Mouse (Mus musculus) midbrain, embryonic 12.5 days (tissue): ENCODE results near the gene Olfr1413. TPM values are rescaled to one million over a fixed set of nuclear protein-coding genes. Genes with fewer than 3 reads are reported as not detected.
A peak's percentile ranks its signal among the peaks of the same experiment; 100 is the strongest.

Experiments
- ATAC-seq: fragments of 200-750 bp; cut with Nextera tagmentation; 2 replicates; pipeline ENCODE4 v1.8.0; 2017; ENCODE audit warnings: low read depth, moderate TSS enrichment, moderate library complexity; ENCODE audit not compliant: low FRiP score
- H3K27ac ChIP-seq: fragments of 300-500 bp; sonication (generic); replicated peaks from 2 replicates; pipeline ENCODE4 v1.5.1; 2016; ENCODE audit warnings: mild to moderate bottlenecking
- H3K27me3 ChIP-seq: fragments of 300-500 bp; sonication (generic); 2 replicates; pipeline ENCODE4 v1.6.1; 2016; ENCODE audit warnings: mild to moderate bottlenecking
- H3K36me3 ChIP-seq: fragments of 300-500 bp; sonication (generic); 2 replicates; pipeline ENCODE4 v1.6.1; 2016
- H3K4me1 ChIP-seq: fragments of 300-500 bp; sonication (generic); 2 replicates; pipeline ENCODE4 v1.6.1; 2016
- H3K4me2 ChIP-seq: fragments of 300-500 bp; sonication (generic); replicated peaks from 2 replicates; pipeline ENCODE4 v1.6.1; 2016; ENCODE audit warnings: mild to moderate bottlenecking, moderate library complexity
- H3K4me3 ChIP-seq: fragments of 300-500 bp; sonication (generic); 2 replicates; pipeline ENCODE4 v1.5.1; 2016; ENCODE audit warnings: mild to moderate bottlenecking
- H3K9ac ChIP-seq: fragments of 300-500 bp; sonication (generic); replicated peaks from 2 replicates; pipeline ENCODE4 v1.6.1; 2016; ENCODE audit warnings: mild to moderate bottlenecking, moderate library complexity
- H3K9me3 ChIP-seq: fragments of 300-500 bp; sonication (generic); 2 replicates; pipeline ENCODE4 v1.6.1; 2016; ENCODE audit warnings: mild to moderate bottlenecking
- WGBS: fragments of 180-500 bp; shearing (Covaris S2); methylation state at CpG from one replicate; pipeline ENCODE4 v1.1.7; 2016; 5-methylcytosine and 5-hydroxymethylcytosine counted together
- polyA plus RNA-seq: library from polyadenylated mRNA; unstranded; fragments of >200 nt; fragmentation: Nextera tagmentation; extraction: Ambion mirVana; gene quantifications from 2 replicates; pipeline ENCODE4 v1.2.1, GENCODE M21; 2016

Olfr1413 gene
- polyA plus RNA-seq, result not detected in 2 replicates

GRCm38 (mm10) chr1:92571022-92571421, at the start of gene Olfr1413:
Gene Olfr1413 (plus strand): TSS chr1:92571322.
- Histone ChIP-seq H3K9me3 (no peaks in the 10 kb centered on the region), H3K4me3 (no peak within 1 kb of the TSS), H3K27me3 (no peaks in the 10 kb centered on the region), H3K27ac (no peak within 1 kb of the TSS), H3K4me1 (no peaks in the 10 kb centered on the region), H3K9ac (no peak within 1 kb of the TSS), H3K36me3 (no peaks in the 10 kb centered on the region), H3K4me2 (no peak within 1 kb of the TSS)
- WGBS, result 81% methylated on average over 3 of the region's 3 CpGs
- no peak for ATAC-seq

GRCm38 (mm10) chr1:92521376-92521775, 49.7 kb upstream of the Olfr1413 start:
- Histone ChIP-seq H3K27ac (no peak overlapping the region), H3K36me3 (no peaks in the 10 kb centered on the region), H3K4me1 (no peaks in the 10 kb centered on the region), H3K9me3 (no peaks in the 10 kb centered on the region), H3K9ac (no peak overlapping the region), H3K4me2 (no peak overlapping the region), H3K27me3 (peaks cover 11% of the 10 kb centered on the region; the same call in 1 of the 2 replicates), H3K4me3 (no peak overlapping the region)
- ATAC-seq, result 0 out of 2 replicates have a peak, but pooled peaks have one; percentile 30
- WGBS, result 25% methylated on average over 10 of the region's 10 CpGs

DNA sequence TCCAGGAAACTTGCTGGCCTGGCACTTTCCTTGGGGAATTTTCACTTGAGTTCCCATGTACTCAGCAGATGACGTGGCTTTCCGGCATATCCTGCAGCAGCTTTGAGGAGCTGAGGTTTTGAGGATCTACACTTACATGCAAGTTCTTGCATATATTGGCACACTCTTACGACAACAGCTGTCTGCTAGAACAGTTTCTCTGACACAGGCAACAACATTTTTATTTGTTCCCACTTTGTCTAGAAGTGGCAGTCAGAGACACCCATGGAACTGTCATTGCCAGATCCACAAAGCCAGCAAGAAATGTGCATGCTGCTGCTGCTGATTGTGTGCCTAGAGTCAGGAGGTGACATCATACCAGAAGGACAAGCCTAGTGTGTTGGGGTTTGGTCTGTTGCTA, 47.4 kb upstream of the Olfr1413 start:
- 91% methylated on average over 3 of the region's 3 CpGs for WGBS
- Histone ChIP-seq H3K4me3 (no peak overlapping the region), H3K4me1 (no peaks in the 10 kb centered on the region), H3K27ac (no peak overlapping the region), H3K27me3 (peaks cover 5% of the 10 kb centered on the region; the same call in 1 of the 2 replicates), H3K36me3 (no peaks in the 10 kb centered on the region), H3K9me3 (no peaks in the 10 kb centered on the region), H3K4me2 (no peak overlapping the region), H3K9ac (no peak overlapping the region)
- ATAC-seq, result no peak

DNA sequence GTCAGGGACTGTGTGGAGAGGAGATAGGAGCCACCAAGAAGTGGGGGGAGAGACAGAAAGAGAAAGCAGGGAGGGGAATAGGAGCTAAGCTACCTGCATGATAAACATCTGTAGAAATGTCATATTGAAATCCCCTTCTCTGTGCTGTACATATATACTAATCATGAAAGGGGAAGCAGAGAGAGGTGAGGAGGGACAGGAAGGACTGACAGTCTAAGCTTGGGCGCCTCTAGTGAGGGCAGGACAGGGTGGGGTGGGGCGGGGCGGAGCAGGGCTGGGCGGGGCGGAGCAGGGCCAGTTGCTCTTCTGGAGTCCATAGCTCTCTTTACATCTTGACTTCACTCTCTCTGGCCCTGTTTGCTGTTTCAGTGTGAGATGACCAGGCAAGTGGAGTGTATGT, 34.1 kb upstream of the Olfr1413 start:
- no peak for ATAC-seq
- Histone ChIP-seq H3K4me3 (no peak overlapping the region), H3K9ac (no peak overlapping the region), H3K4me1 (no peaks in the 10 kb centered on the region), H3K27me3 (no peaks in the 10 kb centered on the region), H3K9me3 (no peaks in the 10 kb centered on the region), H3K36me3 (no peaks in the 10 kb centered on the region), H3K27ac (no peak overlapping the region), H3K4me2 (no peak overlapping the region)
- 52% methylated on average over 4 of the region's 5 CpGs for WGBS

GRCm38 (mm10) chr1:92539071-92539470, 32.1 kb upstream of the Olfr1413 start:
- WGBS, result 47% methylated on average over 2 of the region's 2 CpGs

DNA sequence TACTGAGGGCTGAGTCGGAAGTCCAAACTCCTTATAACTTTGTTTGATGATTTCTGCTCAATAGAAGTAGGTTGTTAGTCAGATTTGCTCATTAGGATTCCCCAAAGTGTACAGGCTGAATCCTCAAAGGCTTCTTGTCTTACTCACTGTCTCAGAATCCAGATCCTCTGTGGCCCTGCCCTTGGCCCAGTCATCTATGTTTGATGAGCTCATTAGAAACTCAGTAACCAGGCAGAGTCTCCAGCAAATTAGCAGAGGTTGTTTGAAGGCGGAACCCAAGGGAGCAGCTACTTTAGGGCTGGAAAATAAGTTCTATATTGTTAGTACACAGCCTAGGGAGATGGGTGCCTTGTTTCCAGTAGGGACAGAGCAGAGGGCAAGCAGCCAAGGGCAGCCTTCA, 25.2 kb upstream of the Olfr1413 start:
- ATAC-seq, result no peak
- WGBS, result 84% methylated on average over 2 of the region's 2 CpGs

More at GRCm38 (mm10) chr1:92539071-92539470, 32.1 kb upstream of the Olfr1413 start:
- no peaks in the 10 kb centered on the region for H3K36me3 ChIP-seq
- H3K27me3 ChIP-seq, result no peaks in the 10 kb centered on the region
- no peaks in the 10 kb centered on the region for H3K9me3 ChIP-seq
- no peak overlapping the region for H3K4me3 ChIP-seq
- H3K4me1 ChIP-seq, result no peaks in the 10 kb centered on the region
- ATAC-seq, result no peak
- H3K4me2 ChIP-seq, result no peak overlapping the region
- H3K27ac ChIP-seq, result no peak overlapping the region
- H3K9ac ChIP-seq, result no peak overlapping the region

GRCm38 (mm10) chr1:92585479-92585878, 14.4 kb downstream of the Olfr1413 start, which contains the start of gene Olfr1412:
Gene Olfr1412 (plus strand): TSS chr1:92585779.
- H3K9me3 ChIP-seq, result no peaks in the 10 kb centered on the region
- H3K4me1 ChIP-seq, result no peaks in the 10 kb centered on the region
- 78% methylated on average over 2 of the region's 2 CpGs for WGBS
- H3K4me3 ChIP-seq, result no peak within 1 kb of the TSS
- no peak for ATAC-seq
- H3K4me2 ChIP-seq, result no peak within 1 kb of the TSS
- H3K27me3 ChIP-seq, result no peaks in the 10 kb centered on the region
- H3K36me3 ChIP-seq, result no peaks in the 10 kb centered on the region
- H3K9ac ChIP-seq, result no peak within 1 kb of the TSS
- H3K27ac ChIP-seq, result no peak within 1 kb of the TSS

More for the DNA sequence above, 25.2 kb upstream of the Olfr1413 start:
- Histone ChIP-seq H3K4me1 (no peaks in the 10 kb centered on the region), H3K36me3 (no peaks in the 10 kb centered on the region), H3K27me3 (no peaks in the 10 kb centered on the region), H3K4me2 (no peak overlapping the region), H3K9ac (no peak overlapping the region), H3K27ac (no peak overlapping the region), H3K9me3 (no peaks in the 10 kb centered on the region), H3K4me3 (no peak overlapping the region)

DNA sequence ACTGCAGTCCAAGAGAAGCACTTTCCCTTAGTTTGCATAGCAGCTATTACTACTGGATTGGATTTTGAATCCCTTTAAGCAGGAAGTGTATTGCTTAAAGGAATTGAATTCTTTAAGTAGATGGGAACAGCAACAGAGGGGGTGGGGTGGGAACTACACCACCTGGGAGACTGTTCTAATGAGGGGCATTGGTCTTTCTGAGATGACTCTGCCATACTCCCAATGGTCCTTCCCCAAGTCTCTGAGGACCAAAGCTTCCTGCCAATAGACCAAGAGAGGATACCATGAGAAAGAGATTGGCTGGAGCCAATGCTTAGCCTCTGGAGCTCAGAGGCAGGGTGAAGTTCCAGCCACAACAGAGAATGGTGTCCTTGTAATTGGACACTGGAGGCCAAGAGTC, 23.0 kb downstream of the Olfr1413 start, which contains the start of gene Olfr1411:
Olfr1411 (plus strand) TSS at position 301 of the 400 bp plus-strand sequence.
- no peaks in the 10 kb centered on the region for H3K4me1 ChIP-seq
- no peak within 1 kb of the TSS for H3K27ac ChIP-seq
- no peaks in the 10 kb centered on the region for H3K27me3 ChIP-seq
- no peak for ATAC-seq
- H3K4me3 ChIP-seq, result no peak within 1 kb of the TSS
- no peak within 1 kb of the TSS for H3K9ac ChIP-seq
- no peaks in the 10 kb centered on the region for H3K36me3 ChIP-seq
- H3K9me3 ChIP-seq, result no peaks in the 10 kb centered on the region
- no peak within 1 kb of the TSS for H3K4me2 ChIP-seq

GRCm38 (mm10) chr1:92596019-92596418, 24.9 kb downstream of the Olfr1413 start:
- H3K4me1 ChIP-seq, result no peaks in the 10 kb centered on the region
- H3K27ac ChIP-seq, result no peak overlapping the region
- no peaks in the 10 kb centered on the region for H3K36me3 ChIP-seq
- no peak overlapping the region for H3K9ac ChIP-seq
- 79% methylated on average over 3 of the region's 3 CpGs for WGBS
- no peak for ATAC-seq
- no peak overlapping the region for H3K4me3 ChIP-seq
- H3K9me3 ChIP-seq, result no peaks in the 10 kb centered on the region
- no peak overlapping the region for H3K4me2 ChIP-seq
- H3K27me3 ChIP-seq, result no peaks in the 10 kb centered on the region

DNA sequence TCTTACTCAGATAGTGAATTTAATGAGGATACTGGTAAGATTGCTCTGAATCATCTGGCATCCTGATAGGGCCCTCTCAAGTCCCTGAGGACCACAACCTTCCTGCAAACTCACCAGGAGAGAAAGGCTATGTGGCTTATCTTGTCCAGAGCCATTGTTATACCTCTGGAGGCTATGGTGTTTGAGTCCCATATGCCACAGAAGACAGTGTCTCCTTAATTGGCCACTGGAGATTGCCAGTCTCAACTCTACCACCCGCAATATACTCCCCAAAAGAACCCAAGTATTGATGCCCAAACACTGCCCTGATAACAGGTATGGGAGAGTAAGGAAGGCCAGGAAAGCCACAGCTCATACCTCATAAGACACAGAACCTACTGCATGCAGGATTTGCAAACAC, 34.4 kb downstream of the Olfr1413 start, which contains the start of gene Olfr1410:
Olfr1410 (plus strand) TSS at position 301 of the 400 bp plus-strand sequence.
- ATAC-seq, result no peak

GRCm38 (mm10) chr1:92607711-92608110, 36.6 kb downstream of the Olfr1413 start:
- ATAC-seq, result no peak
- no peak overlapping the region for H3K27ac ChIP-seq
- H3K4me2 ChIP-seq, result no peak overlapping the region
- no peaks in the 10 kb centered on the region for H3K36me3 ChIP-seq
- no peaks in the 10 kb centered on the region for H3K9me3 ChIP-seq
- H3K4me3 ChIP-seq, result no peak overlapping the region
- no peak overlapping the region for H3K9ac ChIP-seq
- 78% methylated on average over 4 of the region's 4 CpGs for WGBS
- H3K4me1 ChIP-seq, result no peaks in the 10 kb centered on the region
- H3K27me3 ChIP-seq, result peaks cover 11% of the 10 kb centered on the region; the same call in 1 of the 2 replicates

More for the DNA sequence above, 34.4 kb downstream of the Olfr1413 start, which contains the start of gene Olfr1410:
- Histone ChIP-seq H3K4me1 (no peaks in the 10 kb centered on the region), H3K9ac (no peak within 1 kb of the TSS), H3K9me3 (no peaks in the 10 kb centered on the region), H3K36me3 (no peaks in the 10 kb centered on the region), H3K27ac (no peak within 1 kb of the TSS), H3K4me2 (no peak within 1 kb of the TSS), H3K4me3 (no peak within 1 kb of the TSS), H3K27me3 (0 out of 2 replicates have a peak, but pooled peaks cover 4% of the 10 kb centered on the region)
- 80% methylated on average over 1 of the region's 1 CpGs for WGBS

- Histone ChIP-seq H3K4me1 (no peaks in the 10 kb centered on the region), H3K36me3 (no peaks in the 10 kb centered on the region), H3K4me3 (no peak overlapping the region), H3K27ac (no peak overlapping the region), H3K9me3 (no peaks in the 10 kb centered on the region), H3K4me2 (no peak overlapping the region), H3K27me3 (peaks cover 11% of the 10 kb centered on the region; the same call in 1 of the 2 replicates), H3K9ac (no peak overlapping the region)
- WGBS, result 9% methylated on average over 5 of the region's 5 CpGs
- ATAC-seq, result no peak
Measured at GRCm38 (mm10) chr1:92611008-92611407, 39.9 kb downstream of the Olfr1413 start.

- peak; percentile 49; the same call in 1 of the 2 replicates for ATAC-seq
- H3K4me2 ChIP-seq, result no peak overlapping the region
- H3K4me1 ChIP-seq, result no peaks in the 10 kb centered on the region
- H3K4me3 ChIP-seq, result no peak overlapping the region
- no peaks in the 10 kb centered on the region for H3K9me3 ChIP-seq
- H3K27me3 ChIP-seq, result peaks cover 11% of the 10 kb centered on the region; the same call in 1 of the 2 replicates
- H3K36me3 ChIP-seq, result no peaks in the 10 kb centered on the region
- WGBS, result 39% methylated on average over 4 of the region's 4 CpGs
- H3K27ac ChIP-seq, result no peak overlapping the region
- no peak overlapping the region for H3K9ac ChIP-seq
Measured at GRCm38 (mm10) chr1:92613175-92613574, 42.1 kb downstream of the Olfr1413 start.
